Mouse (Mus musculus) brain, embryonic 14.5 days (tissue): Measurements from ENCODE around the gene Myf6.

Experiments used
- CTCF ChIP-seq: fragments of 200-500 bp; IDR thresholded peaks from 2 replicates; pipeline ENCODE4 v1.5.1; 2012; ENCODE audit warnings: inconsistent platforms, mild to moderate bottlenecking, moderate library complexity, borderline replicate concordance; ENCODE audit not compliant: insufficient read depth, insufficient read length; ENCODE audit errors: extremely low read depth
- POLR2A ChIP-seq: fragments of 200-500 bp; IDR thresholded peaks from 2 replicates; pipeline ENCODE4 v1.6.1; 2012; ENCODE audit warnings: mild to moderate bottlenecking, inconsistent platforms, borderline replicate concordance; ENCODE audit not compliant: poor library complexity, insufficient read depth, insufficient read length, severe bottlenecking; ENCODE audit errors: extremely low read depth

DNA sequence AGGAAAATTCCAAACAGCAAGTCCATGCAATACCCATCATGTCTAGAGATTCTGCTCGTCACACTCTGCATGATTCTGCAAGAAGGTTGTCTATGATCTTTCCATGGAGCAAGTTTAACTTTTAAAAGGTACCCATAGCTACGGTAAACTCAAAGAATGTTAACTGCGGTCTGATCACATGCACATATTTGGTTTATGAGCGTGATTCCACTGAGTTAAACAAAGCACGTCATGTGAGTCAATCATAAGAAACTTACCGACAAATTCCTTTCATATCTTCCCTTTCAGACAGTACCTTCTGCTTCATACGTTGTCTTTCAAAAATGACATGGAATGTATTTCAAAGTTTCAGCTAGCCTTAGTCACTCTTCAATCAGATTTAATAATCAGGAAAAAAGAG lies 7.7 kb upstream of the Myf6 start:
- TF ChIP-seq CTCF (no peak), POLR2A (no peak)
